Mouse (Mus musculus) midbrain, embryonic 12.5 days (tissue): ENCODE data around the gene Plekhs1. TPM values are rescaled to one million over a fixed set of nuclear protein-coding genes. Genes with fewer than 3 reads are reported as not detected.
"Not testable (repeated sequence)": the region's sequence is repeated elsewhere in the genome, so short reads cannot be mapped to it uniquely, and the experiment has no call there.

ENCODE experiments used
- ATAC-seq: fragments of 200-750 bp; cut with Nextera tagmentation; 2 replicates; pipeline ENCODE4 v1.8.0; 2017; ENCODE audit warnings: low read depth, moderate TSS enrichment, moderate library complexity; ENCODE audit not compliant: low FRiP score
- H3K27ac ChIP-seq: fragments of 300-500 bp; sonication (generic); replicated peaks from 2 replicates; pipeline ENCODE4 v1.5.1; 2016; ENCODE audit warnings: mild to moderate bottlenecking
- H3K27me3 ChIP-seq: fragments of 300-500 bp; sonication (generic); 2 replicates; pipeline ENCODE4 v1.6.1; 2016; ENCODE audit warnings: mild to moderate bottlenecking
- H3K36me3 ChIP-seq: fragments of 300-500 bp; sonication (generic); 2 replicates; pipeline ENCODE4 v1.6.1; 2016
- H3K4me1 ChIP-seq: fragments of 300-500 bp; sonication (generic); 2 replicates; pipeline ENCODE4 v1.6.1; 2016
- H3K4me2 ChIP-seq: fragments of 300-500 bp; sonication (generic); replicated peaks from 2 replicates; pipeline ENCODE4 v1.6.1; 2016; ENCODE audit warnings: mild to moderate bottlenecking, moderate library complexity
- H3K4me3 ChIP-seq: fragments of 300-500 bp; sonication (generic); 2 replicates; pipeline ENCODE4 v1.5.1; 2016; ENCODE audit warnings: mild to moderate bottlenecking
- H3K9ac ChIP-seq: fragments of 300-500 bp; sonication (generic); replicated peaks from 2 replicates; pipeline ENCODE4 v1.6.1; 2016; ENCODE audit warnings: mild to moderate bottlenecking, moderate library complexity
- H3K9me3 ChIP-seq: fragments of 300-500 bp; sonication (generic); 2 replicates; pipeline ENCODE4 v1.6.1; 2016; ENCODE audit warnings: mild to moderate bottlenecking
- WGBS: fragments of 180-500 bp; shearing (Covaris S2); methylation state at CpG from one replicate; pipeline ENCODE4 v1.1.7; 2016; 5-methylcytosine and 5-hydroxymethylcytosine counted together
- polyA plus RNA-seq: library from polyadenylated mRNA; unstranded; fragments of >200 nt; fragmentation: Nextera tagmentation; extraction: Ambion mirVana; gene quantifications from 2 replicates; pipeline ENCODE4 v1.2.1, GENCODE M21; 2016

Gene Plekhs1
- polyA plus RNA-seq, 1 experiment from 2014 or later = 0.17 TPM

GRCm38 (mm10) chr19:56485376-56486271 lies 24.2 kb downstream of the Plekhs1 start:
- no peak overlapping the region for H3K4me3 ChIP-seq
- H3K4me1 ChIP-seq = peaks cover 22% of the 10 kb centered on the region
- no peak overlapping the region for H3K9ac ChIP-seq
- H3K4me2 ChIP-seq = no peak overlapping the region
- no peaks in the 10 kb centered on the region for H3K9me3 ChIP-seq
- 0 out of 2 replicates have a peak, but pooled peaks cover 1% of the 10 kb centered on the region for H3K27me3 ChIP-seq
- peak; percentile 41; the same call in 1 of the 2 replicates for ATAC-seq
- WGBS = 52% methylated on average over 13 of the region's 13 CpGs
- peak overlapping the region; percentile 49 for H3K27ac ChIP-seq
- no peaks in the 10 kb centered on the region for H3K36me3 ChIP-seq

- 0 out of 2 replicates have a peak, but pooled peaks cover 3% of the 10 kb centered on the region for H3K27me3 ChIP-seq
- peaks cover 22% of the 10 kb centered on the region for H3K4me1 ChIP-seq
- 87% methylated on average over 7 of the region's 7 CpGs for WGBS
- no peak overlapping the region for H3K27ac ChIP-seq
- H3K4me2 ChIP-seq = no peak overlapping the region
- H3K36me3 ChIP-seq = no peaks in the 10 kb centered on the region
- H3K9me3 ChIP-seq = no peaks in the 10 kb centered on the region
- H3K9ac ChIP-seq = no peak overlapping the region
- ATAC-seq = no peak
- no peak overlapping the region for H3K4me3 ChIP-seq
These were observed 25.5 kb downstream of the Plekhs1 start for GRCm38 (mm10) chr19:56486926-56487325.

GRCm38 (mm10) chr19:56487339-56487738 lies 25.9 kb downstream of the Plekhs1 start:
- H3K9me3 ChIP-seq = no peaks in the 10 kb centered on the region
- H3K36me3 ChIP-seq = no peaks in the 10 kb centered on the region
- H3K4me1 ChIP-seq = peaks cover 22% of the 10 kb centered on the region
- no peak overlapping the region for H3K4me3 ChIP-seq
- no peak for ATAC-seq
- 90% methylated on average over 2 of the region's 2 CpGs for WGBS
- no peak overlapping the region for H3K27ac ChIP-seq
- 0 out of 2 replicates have a peak, but pooled peaks cover 3% of the 10 kb centered on the region for H3K27me3 ChIP-seq
- no peak overlapping the region for H3K4me2 ChIP-seq
- no peak overlapping the region for H3K9ac ChIP-seq

- no peak overlapping the region for H3K27ac ChIP-seq
- no peaks in the 10 kb centered on the region for H3K36me3 ChIP-seq
- no peak overlapping the region for H3K4me2 ChIP-seq
- H3K9ac ChIP-seq = no peak overlapping the region
- H3K27me3 ChIP-seq = 0 out of 2 replicates have a peak, but pooled peaks cover 3% of the 10 kb centered on the region
- H3K4me3 ChIP-seq = no peak overlapping the region
- 88% methylated on average over 6 of the region's 6 CpGs for WGBS
- no peaks in the 10 kb centered on the region for H3K9me3 ChIP-seq
- H3K4me1 ChIP-seq = peaks cover 19% of the 10 kb centered on the region
- ATAC-seq = no peak
These were observed 28.2 kb downstream of the Plekhs1 start for GRCm38 (mm10) chr19:56489601-56490000.

- not testable (repeated sequence) for H3K27ac ChIP-seq, H3K4me2 ChIP-seq, H3K4me1 ChIP-seq, ATAC-seq, H3K36me3 ChIP-seq, H3K9ac ChIP-seq, H3K27me3 ChIP-seq, H3K4me3 ChIP-seq, H3K9me3 ChIP-seq
- no CpG with 5 or more reads among the region's 2 CpGs for WGBS
These were observed 32.7 kb downstream of the Plekhs1 start for GRCm38 (mm10) chr19:56494157-56494556.

- not testable (repeated sequence) for ATAC-seq
These were observed 41.6 kb downstream of the Plekhs1 start for GRCm38 (mm10) chr19:56503069-56503468.

GRCm38 (mm10) chr19:56503525-56503924 lies 42.1 kb downstream of the Plekhs1 start:
- not testable (repeated sequence) for ATAC-seq, H3K4me1 ChIP-seq
- no CpG with 5 or more reads among the region's 5 CpGs for WGBS

More at GRCm38 (mm10) chr19:56503069-56503468, 41.6 kb downstream of the Plekhs1 start:
- H3K4me3 ChIP-seq, H3K9ac ChIP-seq, H3K9me3 ChIP-seq, H3K27ac ChIP-seq, H3K4me1 ChIP-seq, H3K36me3 ChIP-seq, H3K27me3 ChIP-seq, H3K4me2 ChIP-seq: not testable (repeated sequence)
- no CpG with 5 or more reads among the region's 5 CpGs for WGBS

GRCm38 (mm10) chr19:56511207-56511606 lies 49.8 kb downstream of the Plekhs1 start:
- no CpG with 5 or more reads among the region's 4 CpGs for WGBS
- H3K27ac ChIP-seq, H3K9ac ChIP-seq, H3K9me3 ChIP-seq, H3K27me3 ChIP-seq, ATAC-seq, H3K36me3 ChIP-seq, H3K4me2 ChIP-seq, H3K4me1 ChIP-seq, H3K4me3 ChIP-seq: not testable (repeated sequence)

More at GRCm38 (mm10) chr19:56503525-56503924, 42.1 kb downstream of the Plekhs1 start:
- not testable (repeated sequence) for H3K9ac ChIP-seq, H3K27me3 ChIP-seq, H3K9me3 ChIP-seq, H3K36me3 ChIP-seq, H3K4me3 ChIP-seq, H3K4me2 ChIP-seq, H3K27ac ChIP-seq

- H3K9ac ChIP-seq, ATAC-seq, H3K4me3 ChIP-seq, H3K36me3 ChIP-seq, H3K4me1 ChIP-seq, H3K27me3 ChIP-seq, H3K27ac ChIP-seq, H3K9me3 ChIP-seq, H3K4me2 ChIP-seq: not testable (repeated sequence)
- no CpG with 5 or more reads among the region's 2 CpGs for WGBS
These were observed 52.1 kb downstream of the Plekhs1 start for GRCm38 (mm10) chr19:56513527-56513926.

- not testable (repeated sequence) for H3K9ac ChIP-seq, H3K27ac ChIP-seq, H3K36me3 ChIP-seq, H3K4me2 ChIP-seq, H3K27me3 ChIP-seq, H3K4me1 ChIP-seq, H3K4me3 ChIP-seq, ATAC-seq, H3K9me3 ChIP-seq
- WGBS = no CpG with 5 or more reads among the region's 7 CpGs
These were observed 58.0 kb downstream of the Plekhs1 start for GRCm38 (mm10) chr19:56519408-56519807.

- not testable (repeated sequence) for ATAC-seq, H3K9me3 ChIP-seq, H3K36me3 ChIP-seq, H3K4me1 ChIP-seq, H3K4me2 ChIP-seq, H3K4me3 ChIP-seq, H3K9ac ChIP-seq, H3K27me3 ChIP-seq, H3K27ac ChIP-seq
- no CpG with 5 or more reads among the region's 11 CpGs for WGBS
These were observed 69.1 kb downstream of the Plekhs1 start for GRCm38 (mm10) chr19:56530529-56530928.

- 93% methylated on average over 12 of the region's 12 CpGs for WGBS
- ATAC-seq = no peak
- no peak overlapping the region for H3K27ac ChIP-seq
- H3K36me3 ChIP-seq = peaks cover 9% of the 10 kb centered on the region; the same call in 1 of the 2 replicates
- H3K9ac ChIP-seq = no peak overlapping the region
- no peak overlapping the region for H3K4me2 ChIP-seq
- no peaks in the 10 kb centered on the region for H3K27me3 ChIP-seq
- H3K4me1 ChIP-seq = no peaks in the 10 kb centered on the region
- no peak overlapping the region for H3K4me3 ChIP-seq
- H3K9me3 ChIP-seq = no peaks in the 10 kb centered on the region
These were observed 69.8 kb downstream of the Plekhs1 start for GRCm38 (mm10) chr19:56531251-56531650.
